Mouse (Mus musculus): ENCODE data around the gene Syt2. TPM values are rescaled to one million over a fixed set of nuclear protein-coding genes. Genes with fewer than 3 reads are reported as not detected.
A peak's percentile ranks its signal among the peaks of the same experiment; 100 is the strongest.

Gene Syt2
- polyA plus RNA-seq (2015; fragmentation: Nextera tagmentation; extraction: Ambion mirVana) = 1.3 and 1.6 TPM in 2 replicates

- Histone ChIP-seq H3K27me3 (ENCODE audit: insufficient read depth, low read length) (peaks cover 55% of the 10 kb centered on the region), H3K4me2 (replicated peaks; ENCODE audit: low read depth, low read length) (peak within 1 kb of the TSS; percentile 94), H3K9me3 (ENCODE audit: low read length) (no peaks in the 10 kb centered on the region), H3K36me3 (ENCODE audit: insufficient read depth, low read length) (no peaks in the 10 kb centered on the region), H3K9ac (replicated peaks; ENCODE audit: low read length) (peak within 1 kb of the TSS; percentile 59; the same call in 1 of the 2 replicates), H3K4me1 (ENCODE audit: insufficient read depth, low read length) (peaks cover 30% of the 10 kb centered on the region), H3K4me3 (ENCODE audit: low read length) (peak within 1 kb of the TSS; percentile 62), H3K27ac (ENCODE audit: low read length) (no peak within 1 kb of the TSS)
- under 1% methylated on average over 56 of the region's 63 CpGs for WGBS
- peak; percentile 33 for ATAC-seq (ENCODE audit: low FRiP score, low TSS enrichment)
These were observed at the start of gene Syt2 for GRCm38 (mm10) chr1:134646261-134646962. Syt2 (plus strand) TSS chr1:134646677.

DNA sequence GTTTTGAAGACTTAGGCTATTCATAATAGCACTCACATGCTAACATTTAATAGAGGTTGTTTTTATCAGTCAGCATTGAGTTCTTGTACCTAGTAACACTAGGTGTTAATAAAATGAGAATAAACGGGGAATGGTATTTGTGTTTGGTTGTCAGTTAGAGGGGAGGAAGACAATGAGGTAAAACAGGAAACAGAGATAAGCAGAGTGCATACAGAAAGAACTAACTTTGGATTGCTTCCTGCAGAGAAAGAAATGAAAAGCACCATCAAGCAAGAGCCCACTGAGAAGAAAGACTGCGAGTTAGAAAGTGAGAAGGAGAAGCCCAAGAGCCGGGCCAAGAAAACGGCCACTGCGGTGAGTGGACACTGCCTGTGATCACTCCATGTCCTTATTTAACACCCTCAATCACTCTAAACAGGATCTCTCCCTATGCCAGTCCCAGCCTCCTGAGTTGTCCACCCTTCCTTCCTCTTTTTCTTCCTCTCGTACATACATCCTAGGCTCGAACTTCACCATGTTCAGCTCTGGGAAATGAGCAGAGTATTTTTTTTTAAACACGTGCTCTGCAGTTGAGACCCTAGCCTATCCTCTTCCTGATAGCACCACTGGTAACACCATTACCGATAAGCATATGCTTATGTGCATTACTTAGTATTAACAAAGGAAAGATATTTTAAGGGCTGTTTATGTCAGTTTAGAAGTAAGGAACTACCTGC lies 49.0 kb upstream of the Syt2 start:
- no peaks in the 10 kb centered on the region for H3K27me3 ChIP-seq (ENCODE audit: insufficient read depth, low read length)
- H3K27ac ChIP-seq (ENCODE audit: low read length) = no peak overlapping the region
- H3K4me2 ChIP-seq (replicated peaks; ENCODE audit: low read depth, low read length) = no peak overlapping the region
- no peak for ATAC-seq (ENCODE audit: low FRiP score, low TSS enrichment)
- no peak overlapping the region for H3K9ac ChIP-seq (replicated peaks; ENCODE audit: low read length)
- H3K36me3 ChIP-seq (ENCODE audit: insufficient read depth, low read length) = peaks cover 60% of the 10 kb centered on the region
- no peaks in the 10 kb centered on the region for H3K9me3 ChIP-seq (ENCODE audit: low read length)
- WGBS = 87% methylated on average over 9 of the region's 9 CpGs
- no peak overlapping the region for H3K4me3 ChIP-seq (ENCODE audit: low read length)
- no peaks in the 10 kb centered on the region for H3K4me1 ChIP-seq (ENCODE audit: insufficient read depth, low read length)

DNA sequence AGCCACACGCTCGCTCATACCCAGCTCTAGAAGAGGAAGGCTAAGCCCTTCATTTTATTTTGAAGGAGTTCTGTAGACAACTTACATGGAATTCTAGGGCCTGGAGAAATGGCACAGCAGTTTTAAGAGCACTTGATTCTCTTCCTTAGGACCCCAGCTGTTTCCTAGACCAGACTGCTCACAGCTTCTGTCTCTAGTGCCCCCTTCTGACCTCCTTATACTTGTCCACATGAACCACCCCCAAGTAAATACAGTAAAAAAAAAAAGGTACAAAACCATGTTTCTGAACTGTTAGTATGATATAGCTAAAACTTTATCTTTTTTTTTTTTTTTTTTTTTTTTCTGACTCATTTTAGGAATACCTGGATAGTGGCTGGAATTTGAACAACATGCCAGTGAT lies 42.4 kb upstream of the Syt2 start:
- Histone ChIP-seq H3K9ac (replicated peaks; ENCODE audit: low read length) (no peak overlapping the region), H3K4me2 (replicated peaks; ENCODE audit: low read depth, low read length) (no peak overlapping the region), H3K36me3 (ENCODE audit: insufficient read depth, low read length) (peaks cover 55% of the 10 kb centered on the region), H3K27ac (ENCODE audit: low read length) (no peak overlapping the region), H3K4me1 (ENCODE audit: insufficient read depth, low read length) (no peaks in the 10 kb centered on the region), H3K27me3 (ENCODE audit: insufficient read depth, low read length) (no peaks in the 10 kb centered on the region), H3K9me3 (ENCODE audit: low read length) (no peaks in the 10 kb centered on the region), H3K4me3 (ENCODE audit: low read length) (no peak overlapping the region)
- ATAC-seq (ENCODE audit: low FRiP score, low TSS enrichment) = no peak
- 98% methylated on average over 2 of the region's 2 CpGs for WGBS

DNA sequence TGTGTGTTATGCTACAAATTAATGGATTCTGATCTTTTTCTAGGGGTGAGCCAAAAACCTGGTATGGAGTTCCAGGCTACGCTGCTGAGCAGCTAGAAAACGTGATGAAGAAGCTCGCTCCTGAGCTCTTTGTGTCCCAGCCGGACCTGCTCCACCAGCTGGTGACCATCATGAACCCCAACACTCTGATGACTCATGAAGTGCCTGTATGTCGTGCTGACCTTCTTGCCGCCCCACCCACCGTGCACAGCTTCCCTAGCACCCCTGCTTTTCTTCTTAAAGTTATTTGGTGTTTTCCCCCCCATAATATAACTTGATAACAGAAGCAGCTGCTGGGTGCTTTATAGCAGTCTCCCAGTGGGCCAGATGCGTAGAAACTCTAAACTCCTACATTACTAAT lies 40.8 kb upstream of the Syt2 start:
- no peak overlapping the region for H3K9ac ChIP-seq (replicated peaks; ENCODE audit: low read length)
- ATAC-seq (ENCODE audit: low FRiP score, low TSS enrichment) = no peak
- H3K4me2 ChIP-seq (replicated peaks; ENCODE audit: low read depth, low read length) = no peak overlapping the region
- H3K27ac ChIP-seq (ENCODE audit: low read length) = no peak overlapping the region
- 76% methylated on average over 8 of the region's 8 CpGs for WGBS
- no peaks in the 10 kb centered on the region for H3K27me3 ChIP-seq (ENCODE audit: insufficient read depth, low read length)
- H3K36me3 ChIP-seq (ENCODE audit: insufficient read depth, low read length) = peaks cover 52% of the 10 kb centered on the region
- no peaks in the 10 kb centered on the region for H3K4me1 ChIP-seq (ENCODE audit: insufficient read depth, low read length)
- no peaks in the 10 kb centered on the region for H3K9me3 ChIP-seq (ENCODE audit: low read length)
- no peak overlapping the region for H3K4me3 ChIP-seq (ENCODE audit: low read length)

DNA sequence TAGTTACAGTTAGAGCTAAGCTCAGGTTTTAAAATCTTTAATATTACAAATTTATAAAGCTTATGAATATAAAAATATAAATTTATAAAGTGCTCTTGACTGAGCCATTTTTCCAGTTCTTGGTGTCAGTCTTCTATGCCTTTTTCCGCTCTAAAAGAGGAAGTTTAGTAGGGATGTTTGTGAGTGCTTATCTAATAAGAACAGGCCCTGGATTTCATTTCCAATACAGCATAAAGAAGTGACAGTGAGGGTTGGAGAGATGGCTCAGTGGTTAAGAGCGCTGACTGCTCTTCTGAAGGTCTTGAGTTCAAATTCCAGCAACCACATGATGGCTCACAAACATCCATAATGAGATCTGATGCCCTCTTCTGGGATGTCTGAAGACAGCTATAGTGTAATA lies 40.1 kb upstream of the Syt2 start:
- WGBS = 94% methylated on average over 2 of the region's 2 CpGs
- H3K4me3 ChIP-seq (ENCODE audit: low read length) = no peak overlapping the region
- H3K4me2 ChIP-seq (replicated peaks; ENCODE audit: low read depth, low read length) = no peak overlapping the region
- H3K9ac ChIP-seq (replicated peaks; ENCODE audit: low read length) = no peak overlapping the region
- H3K36me3 ChIP-seq (ENCODE audit: insufficient read depth, low read length) = peaks cover 46% of the 10 kb centered on the region
- no peaks in the 10 kb centered on the region for H3K9me3 ChIP-seq (ENCODE audit: low read length)
- ATAC-seq (ENCODE audit: low FRiP score, low TSS enrichment) = no peak
- no peaks in the 10 kb centered on the region for H3K27me3 ChIP-seq (ENCODE audit: insufficient read depth, low read length)
- H3K27ac ChIP-seq (ENCODE audit: low read length) = no peak overlapping the region
- H3K4me1 ChIP-seq (ENCODE audit: insufficient read depth, low read length) = no peaks in the 10 kb centered on the region

DNA sequence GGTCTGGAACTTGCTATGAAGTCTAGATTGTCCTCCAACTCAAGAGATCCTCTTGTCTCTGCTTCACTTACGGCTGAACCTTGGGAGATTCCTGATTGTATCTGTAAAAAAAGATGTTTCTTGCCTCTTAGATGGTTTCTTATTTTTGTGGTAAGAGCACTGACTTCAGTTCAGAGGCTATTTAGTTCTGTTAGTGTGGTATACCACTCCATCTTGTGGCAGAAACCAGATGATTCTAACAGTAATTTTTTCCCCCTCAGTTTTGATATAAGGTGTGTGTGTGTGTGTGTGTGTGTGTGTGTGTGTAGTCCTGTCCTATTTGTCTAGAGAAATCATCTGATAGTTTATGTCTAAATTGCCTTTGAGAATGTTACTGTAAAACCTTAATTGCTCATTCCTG lies 39.2 kb upstream of the Syt2 start:
- Histone ChIP-seq H3K27ac (ENCODE audit: low read length) (no peak overlapping the region), H3K4me1 (ENCODE audit: insufficient read depth, low read length) (no peaks in the 10 kb centered on the region), H3K36me3 (ENCODE audit: insufficient read depth, low read length) (peaks cover 43% of the 10 kb centered on the region), H3K4me3 (ENCODE audit: low read length) (no peak overlapping the region), H3K27me3 (ENCODE audit: insufficient read depth, low read length) (no peaks in the 10 kb centered on the region), H3K4me2 (replicated peaks; ENCODE audit: low read depth, low read length) (no peak overlapping the region), H3K9me3 (ENCODE audit: low read length) (no peaks in the 10 kb centered on the region), H3K9ac (replicated peaks; ENCODE audit: low read length) (no peak overlapping the region)
- ATAC-seq (ENCODE audit: low FRiP score, low TSS enrichment) = no peak
- 87% methylated on average over 1 of the region's 1 CpGs for WGBS

- WGBS = 35% methylated on average over 4 of the region's 4 CpGs
- H3K36me3 ChIP-seq (ENCODE audit: insufficient read depth, low read length) = peaks cover 43% of the 10 kb centered on the region
- no peaks in the 10 kb centered on the region for H3K4me1 ChIP-seq (ENCODE audit: insufficient read depth, low read length)
- ATAC-seq (ENCODE audit: low FRiP score, low TSS enrichment) = no peak
- no peak overlapping the region for H3K4me2 ChIP-seq (replicated peaks; ENCODE audit: low read depth, low read length)
- H3K9ac ChIP-seq (replicated peaks; ENCODE audit: low read length) = no peak overlapping the region
- no peak overlapping the region for H3K27ac ChIP-seq (ENCODE audit: low read length)
- no peaks in the 10 kb centered on the region for H3K27me3 ChIP-seq (ENCODE audit: insufficient read depth, low read length)
- no peak overlapping the region for H3K4me3 ChIP-seq (ENCODE audit: low read length)
- H3K9me3 ChIP-seq (ENCODE audit: low read length) = no peaks in the 10 kb centered on the region
These were observed 37.3 kb upstream of the Syt2 start for GRCm38 (mm10) chr1:134609172-134609571.

GRCm38 (mm10) chr1:134614554-134614953 lies 31.9 kb upstream of the Syt2 start:
- H3K27ac ChIP-seq (ENCODE audit: low read length) = no peak overlapping the region
- no peak overlapping the region for H3K9ac ChIP-seq (replicated peaks; ENCODE audit: low read length)
- no peak overlapping the region for H3K4me3 ChIP-seq (ENCODE audit: low read length)
- H3K9me3 ChIP-seq (ENCODE audit: low read length) = no peaks in the 10 kb centered on the region
- H3K27me3 ChIP-seq (ENCODE audit: insufficient read depth, low read length) = no peaks in the 10 kb centered on the region
- H3K36me3 ChIP-seq (ENCODE audit: insufficient read depth, low read length) = peaks cover 50% of the 10 kb centered on the region
- no peak for ATAC-seq (ENCODE audit: low FRiP score, low TSS enrichment)
- WGBS = 91% methylated on average over 5 of the region's 5 CpGs
- H3K4me1 ChIP-seq (ENCODE audit: insufficient read depth, low read length) = no peaks in the 10 kb centered on the region
- no peak overlapping the region for H3K4me2 ChIP-seq (replicated peaks; ENCODE audit: low read depth, low read length)

- Histone ChIP-seq H3K9ac (replicated peaks; ENCODE audit: low read length) (no peak overlapping the region), H3K4me2 (replicated peaks; ENCODE audit: low read depth, low read length) (no peak overlapping the region), H3K36me3 (ENCODE audit: insufficient read depth, low read length) (peaks cover 52% of the 10 kb centered on the region), H3K4me1 (ENCODE audit: insufficient read depth, low read length) (no peaks in the 10 kb centered on the region), H3K9me3 (ENCODE audit: low read length) (no peaks in the 10 kb centered on the region), H3K4me3 (ENCODE audit: low read length) (no peak overlapping the region), H3K27me3 (ENCODE audit: insufficient read depth, low read length) (no peaks in the 10 kb centered on the region), H3K27ac (ENCODE audit: low read length) (no peak overlapping the region)
- no peak for ATAC-seq (ENCODE audit: low FRiP score, low TSS enrichment)
- WGBS = 88% methylated on average over 2 of the region's 2 CpGs
These were observed 31.5 kb upstream of the Syt2 start for GRCm38 (mm10) chr1:134614988-134615387.

- H3K36me3 ChIP-seq (ENCODE audit: insufficient read depth, low read length) = peaks cover 68% of the 10 kb centered on the region
These were observed 28.8 kb upstream of the Syt2 start for GRCm38 (mm10) chr1:134617656-134618055.

More at GRCm38 (mm10) chr1:134617656-134618055, 28.8 kb upstream of the Syt2 start:
- Histone ChIP-seq H3K27ac (ENCODE audit: low read length) (no peak overlapping the region), H3K9ac (replicated peaks; ENCODE audit: low read length) (no peak overlapping the region), H3K9me3 (ENCODE audit: low read length) (no peaks in the 10 kb centered on the region), H3K27me3 (ENCODE audit: insufficient read depth, low read length) (no peaks in the 10 kb centered on the region), H3K4me1 (ENCODE audit: insufficient read depth, low read length) (no peaks in the 10 kb centered on the region), H3K4me2 (replicated peaks; ENCODE audit: low read depth, low read length) (no peak overlapping the region), H3K4me3 (ENCODE audit: low read length) (no peak overlapping the region)
- WGBS = 87% methylated on average over 9 of the region's 9 CpGs
- ATAC-seq (ENCODE audit: low FRiP score, low TSS enrichment) = no peak
